Mouse (Mus musculus) midbrain, embryonic 10.5 days (tissue): ENCODE measurements around the gene Snx13. TPM values are rescaled to one million over a fixed set of nuclear protein-coding genes. Genes with fewer than 3 reads are reported as not detected.

Experiments used
- DNase-seq: peaks from one replicate; pipeline ENCODE4 v3.0.0-alpha.2; 2017; ENCODE audit warnings: low spot score
- H3K27ac ChIP-seq: fragments of 300-500 bp; sonication (generic); replicated peaks from 2 replicates; pipeline ENCODE4 v1.5.1; 2016; ENCODE audit warnings: mild to moderate bottlenecking
- H3K27me3 ChIP-seq: fragments of 300-500 bp; sonication (generic); 2 replicates; pipeline ENCODE4 v1.6.1; 2016; ENCODE audit warnings: low read depth, mild to moderate bottlenecking; ENCODE audit not compliant: poor library complexity, severe bottlenecking
- H3K36me3 ChIP-seq: fragments of 300-500 bp; sonication (generic); 2 replicates; pipeline ENCODE4 v1.6.1; 2016; ENCODE audit warnings: mild to moderate bottlenecking, moderate library complexity
- H3K4me1 ChIP-seq: fragments of 300-500 bp; sonication (generic); 2 replicates; pipeline ENCODE4 v1.6.1; 2016
- H3K4me3 ChIP-seq: fragments of 300-500 bp; sonication (generic); 2 replicates; pipeline ENCODE4 v1.5.1; 2016; ENCODE audit warnings: mild to moderate bottlenecking, moderate library complexity
- H3K9me3 ChIP-seq: fragments of 300-500 bp; sonication (generic); replicated peaks from 2 replicates; pipeline ENCODE4 v1.6.1; 2016; ENCODE audit warnings: mild to moderate bottlenecking
- WGBS: fragments of 180-500 bp; shearing (Covaris S2); methylation state at CpG from one replicate; pipeline ENCODE4 v1.1.7; 2016; 5-methylcytosine and 5-hydroxymethylcytosine counted together
- polyA plus RNA-seq: library from polyadenylated mRNA; unstranded; fragments of >200 nt; fragmentation: Nextera tagmentation; extraction: Ambion mirVana; gene quantifications from 2 replicates; pipeline ENCODE4 v1.2.1, GENCODE M21; 2016

Snx13 gene
- polyA plus RNA-seq, 1 experiment from 2014 or later = 15.3 TPM

DNA sequence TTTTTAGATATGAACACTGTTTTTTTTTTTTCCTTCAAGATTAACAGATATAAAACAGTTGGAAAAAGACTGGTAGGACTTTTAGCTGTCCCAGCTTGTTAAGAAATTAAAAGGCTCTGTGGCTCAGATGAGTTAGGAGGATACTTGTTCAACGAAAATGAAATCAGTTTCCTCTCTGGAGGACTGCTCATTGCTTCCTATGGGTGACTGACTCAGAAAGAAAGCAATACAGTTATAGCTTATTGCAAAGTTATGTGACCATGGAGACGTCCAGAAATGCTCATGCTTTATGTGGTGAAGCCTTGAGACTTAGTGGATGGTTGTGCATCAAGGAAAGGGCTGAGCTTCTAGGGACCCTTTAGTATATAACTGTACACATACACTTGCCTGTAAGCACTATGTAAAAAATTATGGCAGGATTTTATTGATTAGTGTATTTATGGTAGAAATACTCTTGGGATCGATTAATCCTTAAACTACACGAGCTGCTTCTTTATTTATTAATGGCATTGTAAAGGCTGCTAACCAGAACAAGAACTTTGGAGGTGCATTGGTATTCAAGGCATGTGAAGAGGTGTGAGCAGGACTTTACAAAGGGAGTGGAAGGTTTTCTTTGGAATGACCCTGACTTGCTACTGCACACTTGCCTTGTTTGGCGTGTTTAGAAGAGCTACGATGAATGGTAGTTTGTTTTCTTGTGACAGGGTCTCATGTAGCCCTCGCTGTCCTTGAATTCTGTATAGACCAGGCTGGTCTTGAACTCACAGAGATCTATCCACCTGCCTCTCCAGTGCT, 4.2 kb downstream of the Snx13 start:
- H3K4me1 ChIP-seq = peaks cover 25% of the 10 kb centered on the region
- H3K27me3 ChIP-seq = no peaks in the 10 kb centered on the region
- H3K36me3 ChIP-seq = no peaks in the 10 kb centered on the region
- no peaks in the 10 kb centered on the region for H3K9me3 ChIP-seq
- no peak overlapping the region for H3K27ac ChIP-seq
- no peak for DNase-seq
- WGBS = 84% methylated on average over 7 of the region's 7 CpGs
- no peak overlapping the region for H3K4me3 ChIP-seq

DNA sequence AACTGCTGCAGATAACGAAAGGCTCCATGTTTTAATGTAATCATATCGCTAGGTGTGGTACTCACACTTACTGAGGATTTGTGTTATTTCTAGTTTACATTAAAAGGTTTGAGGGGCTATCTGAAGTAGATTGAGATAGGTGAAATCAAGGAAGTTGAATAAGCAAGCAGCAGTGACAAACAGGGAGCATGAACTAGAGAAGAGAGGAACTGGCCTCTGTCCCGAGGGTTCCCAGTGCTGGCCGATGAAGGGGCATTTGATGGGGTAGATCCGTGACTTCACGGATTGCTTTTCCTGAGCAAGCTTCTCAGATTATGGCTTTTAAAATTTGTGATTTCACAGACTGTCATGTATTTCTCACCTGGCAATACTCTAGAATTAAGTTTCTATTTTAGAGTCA, 7.4 kb downstream of the Snx13 start:
- Histone ChIP-seq H3K27me3 (no peaks in the 10 kb centered on the region), H3K27ac (no peak overlapping the region), H3K9me3 (no peaks in the 10 kb centered on the region; the same call in 1 of the 2 replicates), H3K4me3 (no peak overlapping the region), H3K4me1 (peaks cover 11% of the 10 kb centered on the region; the same call in 1 of the 2 replicates), H3K36me3 (peaks cover 5% of the 10 kb centered on the region; the same call in 1 of the 2 replicates)
- DNase-seq = no peak
- 88% methylated on average over 6 of the region's 6 CpGs for WGBS

GRCm38 (mm10) chr12:35055114-35056095, 8.4 kb downstream of the Snx13 start:
- H3K4me3 ChIP-seq = no peak overlapping the region

GRCm38 (mm10) chr12:35063697-35064468, 16.9 kb downstream of the Snx13 start:
- DNase-seq = no peak
- H3K4me1 ChIP-seq = no peaks in the 10 kb centered on the region
- H3K4me3 ChIP-seq = no peak overlapping the region
- 86% methylated on average over 3 of the region's 3 CpGs for WGBS
- no peak overlapping the region for H3K27ac ChIP-seq
- no peaks in the 10 kb centered on the region for H3K36me3 ChIP-seq
- no peaks in the 10 kb centered on the region for H3K27me3 ChIP-seq
- no peaks in the 10 kb centered on the region for H3K9me3 ChIP-seq

More at GRCm38 (mm10) chr12:35055114-35056095, 8.4 kb downstream of the Snx13 start:
- Histone ChIP-seq H3K27me3 (no peaks in the 10 kb centered on the region), H3K36me3 (peaks cover 5% of the 10 kb centered on the region; the same call in 1 of the 2 replicates), H3K4me1 (peaks cover 11% of the 10 kb centered on the region; the same call in 1 of the 2 replicates), H3K9me3 (no peaks in the 10 kb centered on the region; the same call in 1 of the 2 replicates), H3K27ac (no peak overlapping the region)
- no peak for DNase-seq
- WGBS = 91% methylated on average over 7 of the region's 7 CpGs

DNA sequence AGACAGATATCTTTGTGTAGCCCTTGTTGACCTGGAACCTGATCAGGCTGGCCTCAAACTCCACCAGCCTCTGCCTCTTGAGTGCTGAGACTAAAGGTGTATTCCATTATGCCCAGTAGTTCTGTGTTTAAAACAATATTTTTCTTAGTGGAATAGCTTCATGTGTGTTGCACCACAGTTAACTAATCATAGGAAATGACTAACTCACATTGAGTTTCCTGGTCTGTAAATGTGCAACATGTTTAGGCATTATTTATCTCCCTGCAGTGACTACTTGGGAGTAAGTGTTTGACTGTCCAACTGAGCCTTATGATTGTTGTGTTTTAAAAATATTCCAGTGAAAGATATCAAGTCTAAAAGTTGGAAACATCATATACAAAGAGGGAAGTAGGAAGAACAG, 20.6 kb downstream of the Snx13 start:
- H3K27me3 ChIP-seq = no peaks in the 10 kb centered on the region
- H3K27ac ChIP-seq = no peak overlapping the region
- no peaks in the 10 kb centered on the region for H3K4me1 ChIP-seq
- H3K36me3 ChIP-seq = no peaks in the 10 kb centered on the region
- DNase-seq = no peak
- H3K4me3 ChIP-seq = no peak overlapping the region
- H3K9me3 ChIP-seq = no peaks in the 10 kb centered on the region

GRCm38 (mm10) chr12:35071336-35071735, 24.4 kb downstream of the Snx13 start:
- Histone ChIP-seq H3K4me1 (no peaks in the 10 kb centered on the region), H3K4me3 (no peak overlapping the region), H3K27ac (no peak overlapping the region), H3K9me3 (no peaks in the 10 kb centered on the region), H3K27me3 (no peaks in the 10 kb centered on the region), H3K36me3 (no peaks in the 10 kb centered on the region)
- DNase-seq = no peak

GRCm38 (mm10) chr12:35072178-35072577, 25.2 kb downstream of the Snx13 start:
- Histone ChIP-seq H3K27ac (no peak overlapping the region), H3K4me1 (no peaks in the 10 kb centered on the region), H3K9me3 (no peaks in the 10 kb centered on the region), H3K27me3 (no peaks in the 10 kb centered on the region), H3K4me3 (no peak overlapping the region), H3K36me3 (no peaks in the 10 kb centered on the region)
- DNase-seq = no peak

DNA sequence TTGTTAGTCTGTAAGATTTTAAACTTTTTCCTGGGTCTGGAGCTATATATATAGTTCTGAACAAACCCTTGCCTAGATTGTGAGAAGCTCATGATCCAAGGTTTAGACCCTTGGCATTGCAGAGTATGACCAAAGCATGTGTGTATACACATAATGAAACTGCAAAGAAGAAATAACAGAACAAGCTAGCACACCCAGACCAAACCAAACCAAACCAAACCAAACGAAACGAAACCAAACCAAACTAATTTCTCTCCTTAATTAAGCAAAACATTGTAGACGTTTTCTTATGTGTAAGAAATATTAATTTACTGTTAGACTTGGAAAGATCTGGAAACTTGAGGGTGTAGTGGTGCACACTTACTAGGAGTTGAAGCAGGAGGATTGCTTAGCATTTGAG, 29.0 kb downstream of the Snx13 start:
- DNase-seq = no peak
- no peaks in the 10 kb centered on the region for H3K27me3 ChIP-seq
- H3K36me3 ChIP-seq = no peaks in the 10 kb centered on the region
- no peaks in the 10 kb centered on the region for H3K9me3 ChIP-seq
- H3K27ac ChIP-seq = no peak overlapping the region
- H3K4me3 ChIP-seq = no peak overlapping the region
- 90% methylated on average over 3 of the region's 3 CpGs for WGBS
- no peaks in the 10 kb centered on the region for H3K4me1 ChIP-seq

DNA sequence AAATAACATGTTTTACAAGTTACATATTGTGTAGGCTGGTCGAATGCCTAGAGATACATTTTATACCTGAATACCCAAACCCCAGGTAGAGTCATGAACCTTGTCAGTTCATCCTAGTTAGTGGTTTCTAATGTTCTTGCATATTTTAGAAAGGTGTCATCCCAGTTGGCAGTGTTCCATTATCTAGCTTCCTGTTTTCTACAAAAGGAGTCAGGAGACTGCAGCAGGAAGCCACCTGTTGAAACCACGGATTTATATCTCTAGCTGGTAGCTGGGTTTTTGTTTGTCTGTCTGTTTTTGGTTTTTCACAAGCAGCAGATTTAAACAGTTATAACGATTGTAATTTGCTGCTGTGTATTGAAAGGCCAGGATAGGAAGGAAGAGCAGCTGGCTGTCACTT, 76.6 kb downstream of the Snx13 start:
- Histone ChIP-seq H3K27ac (no peak overlapping the region), H3K9me3 (no peaks in the 10 kb centered on the region), H3K27me3 (no peaks in the 10 kb centered on the region), H3K4me3 (no peak overlapping the region), H3K36me3 (peaks cover 6% of the 10 kb centered on the region; the same call in 1 of the 2 replicates), H3K4me1 (no peaks in the 10 kb centered on the region)
- 88% methylated on average over 3 of the region's 3 CpGs for WGBS
- no peak for DNase-seq

- H3K36me3 ChIP-seq = no peaks in the 10 kb centered on the region
- no peaks in the 10 kb centered on the region for H3K9me3 ChIP-seq
- 86% methylated on average over 4 of the region's 4 CpGs for WGBS
- H3K4me3 ChIP-seq = no peak overlapping the region
- no peak for DNase-seq
- H3K4me1 ChIP-seq = peaks cover 8% of the 10 kb centered on the region
- H3K27ac ChIP-seq = no peak overlapping the region
- H3K27me3 ChIP-seq = no peaks in the 10 kb centered on the region
These were observed 106.2 kb downstream of the Snx13 start for GRCm38 (mm10) chr12:35153186-35153585.

- H3K36me3 ChIP-seq = no peaks in the 10 kb centered on the region
- H3K27ac ChIP-seq = no peak overlapping the region
- H3K27me3 ChIP-seq = no peaks in the 10 kb centered on the region
- no peak overlapping the region for H3K4me3 ChIP-seq
- 87% methylated on average over 3 of the region's 3 CpGs for WGBS
- no peaks in the 10 kb centered on the region for H3K9me3 ChIP-seq
- H3K4me1 ChIP-seq = peaks cover 8% of the 10 kb centered on the region
- DNase-seq = no peak
These were observed 107.2 kb downstream of the Snx13 start for GRCm38 (mm10) chr12:35154149-35154548.

- Histone ChIP-seq H3K4me3 (no peak overlapping the region), H3K36me3 (no peaks in the 10 kb centered on the region), H3K27ac (no peak overlapping the region), H3K27me3 (no peaks in the 10 kb centered on the region), H3K9me3 (no peaks in the 10 kb centered on the region), H3K4me1 (peaks cover 8% of the 10 kb centered on the region)
- DNase-seq = no peak
- 68% methylated on average over 4 of the region's 4 CpGs for WGBS
These were observed 110.3 kb downstream of the Snx13 start for GRCm38 (mm10) chr12:35157237-35157636.
